Mouse (Mus musculus): ENCODE results near the gene Shroom3. TPM values are rescaled to one million over a fixed set of nuclear protein-coding genes. Genes with fewer than 3 reads are reported as not detected.

Gene Shroom3
- polyA plus RNA-seq, 1 experiment from 2014 or later = 5.6 TPM

- WGBS = 78% methylated on average over 5 of the region's 5 CpGs
- DNase-seq (no peak), ATAC-seq (ENCODE audit: insufficient read depth) (no peak)
- Histone ChIP-seq H3K4me2 (no peak overlapping the region), H3K4me1 (ENCODE audit: insufficient read depth) (no peaks in the 10 kb centered on the region), H3K4me3 (ENCODE audit: low read depth, low read length) (no peak overlapping the region), H3K9ac (no peak overlapping the region), H3K9me3 (ENCODE audit: low read depth, low read length) (no peaks in the 10 kb centered on the region), H3K36me3 (ENCODE audit: insufficient read depth) (no peaks in the 10 kb centered on the region), H3K27ac (ENCODE audit: low read depth) (no peak overlapping the region), H3K27me3 (ENCODE audit: insufficient read depth, low read length) (no peaks in the 10 kb centered on the region)
- no peak for TF ChIP-seq CTCF (IDR thresholded peaks at IDR 0.05; ENCODE audit: low read depth)
These were observed 16.4 kb upstream of the Shroom3 start for GRCm38 (mm10) chr5:92666860-92667259.

- Histone ChIP-seq H3K27ac (ENCODE audit: low read depth) (no peak within 1 kb of the TSS), H3K4me2 (peak within 1 kb of the TSS; percentile 82), H3K36me3 (ENCODE audit: insufficient read depth) (no peaks in the 10 kb centered on the region), H3K27me3 (ENCODE audit: insufficient read depth, low read length) (no peaks in the 10 kb centered on the region), H3K4me3 (ENCODE audit: low read depth, low read length) (peak within 1 kb of the TSS; percentile 39), H3K9me3 (ENCODE audit: low read depth, low read length) (no peaks in the 10 kb centered on the region), H3K4me1 (ENCODE audit: insufficient read depth) (peaks cover 3% of the 10 kb centered on the region; the same call in 1 of the 2 replicates), H3K9ac (peak within 1 kb of the TSS; percentile 32; the same call in 1 of the 2 replicates)
- ATAC-seq (ENCODE audit: insufficient read depth) = peak; percentile 93
- 9% methylated on average over 52 of the region's 55 CpGs for WGBS
- DNase-seq = peak; percentile 95
- TF ChIP-seq CTCF (IDR thresholded peaks at IDR 0.05; ENCODE audit: low read depth) = no peak
These were observed 8.2 kb upstream of the Shroom3 start, which contains the start of gene Ccdc158 for GRCm38 (mm10) chr5:92674859-92675573. TSS of gene Ccdc158 (minus strand) at chr5:92675271.

GRCm38 (mm10) chr5:92675574-92675920 lies 7.7 kb upstream of the Shroom3 start:
- Histone ChIP-seq H3K9ac (peak overlapping the region; percentile 32; the same call in 1 of the 2 replicates), H3K4me3 (ENCODE audit: low read depth, low read length) (peak overlapping the region; percentile 39), H3K9me3 (ENCODE audit: low read depth, low read length) (no peaks in the 10 kb centered on the region), H3K4me2 (peak overlapping the region; percentile 82), H3K27ac (ENCODE audit: low read depth) (no peak overlapping the region), H3K27me3 (ENCODE audit: insufficient read depth, low read length) (no peaks in the 10 kb centered on the region), H3K36me3 (ENCODE audit: insufficient read depth) (no peaks in the 10 kb centered on the region), H3K4me1 (ENCODE audit: insufficient read depth) (peaks cover 3% of the 10 kb centered on the region; the same call in 1 of the 2 replicates)
- ATAC-seq (ENCODE audit: insufficient read depth) (no peak), DNase-seq (no peak)
- WGBS = under 1% methylated on average over 9 of the region's 9 CpGs
- TF ChIP-seq CTCF (IDR thresholded peaks at IDR 0.05; ENCODE audit: low read depth) = no peak

- ATAC-seq (ENCODE audit: insufficient read depth) = no peak
- 24% methylated on average over 4 of the region's 4 CpGs for whole genome bisulfite sequencing
- TF ChIP-seq CTCF (IDR thresholded peaks at IDR 0.05; ENCODE audit: low read depth) = peak; percentile 68
These were observed 3.8 kb upstream of the Shroom3 start for GRCm38 (mm10) chr5:92679441-92679840.

GRCm38 (mm10) chr5:92681861-92682260 lies 1.4 kb upstream of the Shroom3 start:
- ATAC-seq (ENCODE audit: insufficient read depth) (no peak), DNase-seq (no peak)
- peaks cover 5% of the 10 kb centered on the region; the same call in 1 of the 2 replicates for H3K4me1 ChIP-seq (ENCODE audit: insufficient read depth)
- H3K4me2 ChIP-seq = no peak overlapping the region
- no peak for TF ChIP-seq CTCF (IDR thresholded peaks at IDR 0.05; ENCODE audit: low read depth)
- no peak overlapping the region for H3K9ac ChIP-seq
- H3K27ac ChIP-seq (ENCODE audit: low read depth) = no peak overlapping the region
- WGBS = 91% methylated on average over 10 of the region's 10 CpGs
- no peaks in the 10 kb centered on the region for H3K9me3 ChIP-seq (ENCODE audit: low read depth, low read length)
- H3K4me3 ChIP-seq (ENCODE audit: low read depth, low read length) = no peak overlapping the region
- no peaks in the 10 kb centered on the region for H3K36me3 ChIP-seq (ENCODE audit: insufficient read depth)
- peaks cover 6% of the 10 kb centered on the region for H3K27me3 ChIP-seq (ENCODE audit: insufficient read depth, low read length)

More at GRCm38 (mm10) chr5:92679441-92679840, 3.8 kb upstream of the Shroom3 start:
- Histone ChIP-seq H3K27me3 (ENCODE audit: insufficient read depth, low read length) (peaks cover 6% of the 10 kb centered on the region), H3K9ac (no peak overlapping the region), H3K4me1 (ENCODE audit: insufficient read depth) (peaks cover 7% of the 10 kb centered on the region), H3K9me3 (ENCODE audit: low read depth, low read length) (no peaks in the 10 kb centered on the region), H3K27ac (ENCODE audit: low read depth) (no peak overlapping the region), H3K36me3 (ENCODE audit: insufficient read depth) (no peaks in the 10 kb centered on the region), H3K4me3 (ENCODE audit: low read depth, low read length) (no peak overlapping the region), H3K4me2 (no peak overlapping the region)
- peak; percentile 90 for DNase-seq

- Histone ChIP-seq H3K9me3 (ENCODE audit: low read depth, low read length) (no peaks in the 10 kb centered on the region), H3K4me1 (ENCODE audit: insufficient read depth) (peaks cover 5% of the 10 kb centered on the region; the same call in 1 of the 2 replicates), H3K4me2 (peak overlapping the region; percentile 95), H3K4me3 (ENCODE audit: low read depth, low read length) (peak overlapping the region; percentile 48), H3K36me3 (ENCODE audit: insufficient read depth) (no peaks in the 10 kb centered on the region), H3K9ac (peak overlapping the region; percentile 50), H3K27ac (ENCODE audit: low read depth) (peak overlapping the region; percentile 60), H3K27me3 (ENCODE audit: insufficient read depth, low read length) (peaks cover 6% of the 10 kb centered on the region)
- DNase-seq (peak; percentile 71), ATAC-seq (ENCODE audit: insufficient read depth) (peak; percentile 33; the same call in 1 of the 2 replicates)
- WGBS = 2% methylated on average over 39 of the region's 39 CpGs
- TF ChIP-seq CTCF (IDR thresholded peaks at IDR 0.05; ENCODE audit: low read depth) = no peak
These were observed 450 bp upstream of the Shroom3 start for GRCm38 (mm10) chr5:92682621-92683348.
